14 mouse cellular contexts compared by ENCODE assay signal in the genomic region with DNA sequence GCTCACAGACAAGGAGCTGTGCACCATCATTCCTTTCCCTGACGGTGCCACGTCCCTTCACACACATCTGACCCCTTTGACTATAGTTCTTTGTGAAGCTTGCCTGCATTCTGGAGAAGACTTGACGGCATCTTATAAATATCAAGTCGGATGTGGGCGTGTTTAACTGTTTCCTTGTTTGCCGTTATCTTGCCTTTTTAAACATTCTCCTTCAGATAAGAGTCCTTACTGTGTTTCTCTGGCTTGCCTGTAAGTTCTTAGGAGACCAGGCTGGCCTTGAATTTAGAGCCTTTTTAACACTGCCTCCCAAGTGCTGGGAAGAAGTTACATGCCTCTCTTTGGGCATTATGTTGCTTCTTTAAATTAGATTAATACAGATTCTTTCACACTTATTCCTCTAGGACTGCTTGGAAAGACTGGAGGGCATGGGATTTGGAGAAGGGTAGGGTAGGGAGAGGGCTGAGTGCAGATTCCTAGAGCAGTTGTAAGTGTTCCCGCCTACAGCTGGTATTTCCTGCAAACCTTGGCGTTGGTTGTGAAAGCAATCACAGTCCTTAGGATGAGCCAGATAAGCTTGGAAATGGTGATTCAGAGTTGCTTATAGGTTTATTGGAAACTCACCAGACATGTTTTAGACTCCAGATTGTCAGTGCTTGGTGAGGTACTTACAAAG. TPM values are rescaled to one million over a fixed set of nuclear protein-coding genes. Genes with fewer than 3 reads are reported as not detected.
DNase-seq lines count a peak whose midpoint lies in the region; ATAC-seq lines count a peak whose summit lies in the region.
"Had no signal": no experiment of that assay in that cellular context is flagged by ENCODE, and none has a peak within 500 bp of the region (broad histone marks: within the 10 kb centered on the region; RNA-seq: fewer than 3 reads in every experiment).

No protein-coding gene starts in this region.

- H3K27me3 ChIP-seq in heart, embryonic 11.5 days (ENCODE audit: control insufficient read depth, insufficient read depth, low read length): no peaks in the 10 kb centered on the region
- H3K27me3 ChIP-seq in liver, embryonic 15.5 days: no peaks in the 10 kb centered on the region
- H3K27me3 ChIP-seq: forebrain, embryonic 13.5 days; limb, embryonic 15.5 days had no signal

- intact Hi-C loops in heart, postnatal 25 days (cut with DNase I): no loop called here
- intact Hi-C loops in left cerebral cortex, postnatal 14 days (cut with DNase I): no loop called here

- peak overlapping the region; percentile 19; the same call in 1 of the 2 replicates for H3K4me2 ChIP-seq in heart, embryonic 11.5 days
- peak overlapping the region; percentile 13; the same call in 1 of the 2 replicates for H3K4me2 ChIP-seq in liver, embryonic 15.5 days
- H3K4me2 ChIP-seq: forebrain, embryonic 13.5 days; limb, embryonic 15.5 days had no signal

- no peak for DNase-seq in heart, postnatal 25 days (ENCODE audit: low spot score)
- DNase-seq in 3134 (ENCODE audit: extremely low read depth, insufficient read length, low spot score) (peak; percentile 18), NIH3T3 (ENCODE audit: low read depth) (peak; percentile 70)
- DNase-seq in urinary bladder, postnatal 14 days (ENCODE audit: low spot score): no peak
- DNase-seq in left cerebral cortex, postnatal 14 days (ENCODE audit: low spot score in 2 of 2): no peak
- DNase-seq in spleen, adult 12 weeks (ENCODE audit: low spot score): no peak
- DNase-seq: cerebellum, adult 2 months; gastrocnemius, postnatal 25 days had no signal

- H3K9me3 ChIP-seq in heart, embryonic 11.5 days (replicated peaks; ENCODE audit: control insufficient read depth, low read length): no peaks in the 10 kb centered on the region
- no peaks in the 10 kb centered on the region for H3K9me3 ChIP-seq in liver, embryonic 15.5 days (replicated peaks)
- H3K9me3 ChIP-seq: forebrain, embryonic 13.5 days; limb, embryonic 15.5 days had no signal

- 18% methylated on average over 8 of the region's 8 CpGs for WGBS in heart, embryonic 11.5 days (ENCODE audit: insufficient replicate concordance)
- 19% methylated on average over 8 of the region's 8 CpGs for WGBS in liver, embryonic 15.5 days (ENCODE audit: insufficient replicate concordance)

- H3K27ac ChIP-seq in heart, embryonic 11.5 days (ENCODE audit: low read depth, low read length): peak overlapping the region; percentile 75; the same call in 1 of the 2 replicates
- peak overlapping the region; percentile 48; the same call in 1 of the 2 replicates for H3K27ac ChIP-seq in liver, embryonic 15.5 days (replicated peaks)
- H3K27ac ChIP-seq: forebrain, embryonic 13.5 days; left cerebral cortex, adult 2 months; limb, embryonic 15.5 days had no signal

- peaks cover 24% of the 10 kb centered on the region for H3K4me1 ChIP-seq in heart, embryonic 11.5 days (ENCODE audit: control insufficient read depth, insufficient read depth, low read length)
- peaks cover 34% of the 10 kb centered on the region for H3K4me1 ChIP-seq in liver, embryonic 15.5 days (replicated peaks)
- H3K4me1 ChIP-seq: forebrain, embryonic 13.5 days; limb, embryonic 15.5 days had no signal

- no peaks in the 10 kb centered on the region for H3K36me3 ChIP-seq in heart, embryonic 11.5 days (ENCODE audit: control insufficient read depth, insufficient read depth, low read length)
- H3K36me3 ChIP-seq in liver, embryonic 15.5 days (replicated peaks): no peaks in the 10 kb centered on the region
- H3K36me3 ChIP-seq: limb, embryonic 15.5 days had no signal

- no peak overlapping the region for H3K4me3 ChIP-seq in heart, embryonic 11.5 days (ENCODE audit: low read depth, low read length)
- no peak overlapping the region for H3K4me3 ChIP-seq in liver, embryonic 15.5 days (replicated peaks)
- H3K4me3 ChIP-seq: forebrain, embryonic 13.5 days; left cerebral cortex, adult 2 months; limb, embryonic 15.5 days had no signal

- no peak for ATAC-seq in heart, embryonic 11.5 days (replicated peaks; ENCODE audit: insufficient number of reproducible peaks, low FRiP score, low TSS enrichment)
- peak; percentile 12; the same call in 1 of the 2 replicates for ATAC-seq in liver, embryonic 15.5 days (ENCODE audit: insufficient read depth)
- ATAC-seq: forebrain, embryonic 13.5 days; inflammation-experienced regulatory T-cells, adult 6 months had no signal

- H3K9ac ChIP-seq in heart, embryonic 11.5 days (ENCODE audit: low read depth, low read length): 0 out of 2 replicates have a peak overlapping the region, but pooled peaks have one; percentile 2
- no peak overlapping the region for H3K9ac ChIP-seq in liver, embryonic 15.5 days
- H3K9ac ChIP-seq: forebrain, embryonic 13.5 days; limb, embryonic 15.5 days had no signal

RNA-seq across cellular contexts. Expression of gene Adk, which starts 13.3 kb away (rescaled TPM):
- 261 and 271 TPM in 2 replicates for polyA plus RNA-seq in heart, embryonic 11.5 days (2014; fragmentation: Nextera tagmentation; extraction: Ambion mirVana)
- total RNA-seq in heart, postnatal 25 days (2021): 100 to 1,000 TPM; 236 to 274 TPM
- 197 and 203 TPM in 2 replicates for polyA plus RNA-seq in liver, embryonic 15.5 days (2015; fragmentation: Nextera tagmentation; extraction: Ambion mirVana)
- 10 to 100 TPM; 69.5 to 77.7 TPM for total RNA-seq in left cerebral cortex, postnatal 14 days (2021)

RNA-seq across cellular contexts. Expression of gene Ap3m1, which starts 13.3 kb away (rescaled TPM):
- 84.6 and 98.0 TPM in 2 replicates for polyA plus RNA-seq in heart, embryonic 11.5 days (2014; fragmentation: Nextera tagmentation; extraction: Ambion mirVana)
- total RNA-seq in heart, postnatal 25 days (2021): 10 to 100 TPM; 62.9 to 72.4 TPM
- 29.0 and 30.2 TPM in 2 replicates for polyA plus RNA-seq in liver, embryonic 15.5 days (2015; fragmentation: Nextera tagmentation; extraction: Ambion mirVana)
- total RNA-seq in left cerebral cortex, postnatal 14 days (2021): 10 to 100 TPM; 75.4 to 87.2 TPM

Comparison
In these comparisons a context has a peak if more than half of its experiments do, and no peak if none do; other contexts are left out.
1. DNase-seq: peak in 3134 (single experiment) and NIH3T3 (single experiment); none in heart, postnatal 25 days (single experiment), urinary bladder, postnatal 14 days (single experiment), left cerebral cortex, postnatal 14 days (0 of 2) and spleen, adult 12 weeks (single experiment).